8 mouse cellular contexts compared by ENCODE assay signal in the genomic region with DNA sequence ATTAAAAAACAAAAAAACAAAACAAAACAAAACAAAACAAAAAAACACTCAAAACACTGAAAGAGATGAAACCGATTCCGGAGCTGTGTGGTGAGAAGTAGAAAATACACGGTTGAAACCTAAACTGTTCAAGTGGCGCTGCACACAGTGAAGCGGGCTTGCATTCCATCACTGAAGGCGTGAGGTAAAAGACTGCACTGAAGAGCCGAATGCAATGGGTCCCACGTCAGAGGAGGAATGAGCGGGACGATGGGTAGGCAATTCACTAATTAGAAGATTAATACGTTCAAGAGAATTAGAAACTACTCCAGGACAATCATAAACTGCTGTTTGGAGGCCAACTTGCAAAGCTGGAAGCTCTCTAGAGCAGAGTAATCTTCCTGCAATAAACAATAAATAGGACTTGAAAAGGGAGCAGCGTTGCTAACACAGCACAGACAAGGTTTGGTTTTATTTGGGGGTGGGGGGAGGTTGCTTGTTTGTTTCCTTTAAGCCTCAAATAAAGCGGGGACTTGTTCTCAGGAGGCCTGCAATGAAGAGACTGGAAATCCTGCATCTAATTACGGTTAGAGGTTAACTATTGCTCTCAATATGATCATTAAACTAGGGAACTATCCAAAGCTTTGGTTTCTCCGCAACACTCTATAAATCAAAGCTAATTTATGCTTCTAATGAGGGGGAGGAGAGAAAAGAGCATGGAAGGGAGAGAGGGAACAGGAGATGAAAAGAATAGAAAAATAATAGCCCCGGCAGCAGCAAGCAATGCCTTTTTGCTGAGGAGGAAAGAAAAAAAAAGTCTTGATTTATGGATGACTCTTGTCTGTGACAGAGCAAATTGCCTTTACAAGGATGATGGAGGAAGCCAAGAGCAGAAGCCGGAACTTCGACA.
DNase-seq lines count a peak whose midpoint lies in the region; ATAC-seq and TF ChIP-seq lines count a peak whose summit lies in the region.

No protein-coding gene starts in this region.

- peak; percentile 45 for ATAC-seq in forebrain, embryonic 15.5 days (replicated peaks)
- ATAC-seq in limb, embryonic 14.5 days (ENCODE audit: low FRiP score, low read depth) = no peak

- TF ChIP-seq CTCF in brain, embryonic 14.5 days (IDR thresholded peaks at IDR 0.05; ENCODE audit: borderline replicate concordance, extremely low read depth, insufficient read depth, insufficient read length) = no peak

- DNase-seq in heart, embryonic 10.5 days (ENCODE audit: low spot score) = no peak
- no peak for DNase-seq in heart, postnatal 10 days
- peak; percentile 84 for DNase-seq in brain, embryonic 14.5 days (ENCODE audit: low read depth)
- no peak for DNase-seq in limb, embryonic 14.5 days (ENCODE audit: low spot score)
- no peak for DNase-seq in spleen, adult 18-20 months
- no peak for DNase-seq in urinary bladder, postnatal 14 days (ENCODE audit: low spot score)
- DNase-seq in frontal cortex, postnatal 25 days (ENCODE audit: low spot score in 2 of 2) = no peak

- WGBS in heart, embryonic 10.5 days = 64% methylated on average over 18 of the region's 18 CpGs
- 7% methylated on average over 18 of the region's 18 CpGs for WGBS in forebrain, embryonic 15.5 days
- 10% methylated on average over 18 of the region's 18 CpGs for WGBS in limb, embryonic 14.5 days

- H3K9me3 ChIP-seq in heart, embryonic 10.5 days = no peaks in the 10 kb centered on the region
- H3K9me3 ChIP-seq in forebrain, embryonic 15.5 days = no peaks in the 10 kb centered on the region
- no peaks in the 10 kb centered on the region for H3K9me3 ChIP-seq in limb, embryonic 14.5 days (ENCODE audit: control insufficient read depth, low read length)

- H3K4me3 ChIP-seq in heart, embryonic 10.5 days = no peak overlapping the region
- H3K4me3 ChIP-seq in forebrain, embryonic 15.5 days = peak overlapping the region; percentile 20
- H3K4me3 ChIP-seq in limb, embryonic 14.5 days (replicated peaks; ENCODE audit: low read length) = peak overlapping the region; percentile 13; the same call in 1 of the 2 replicates

- no peaks in the 10 kb centered on the region for H3K27me3 ChIP-seq in heart, embryonic 10.5 days (ENCODE audit: insufficient read depth, poor library complexity, severe bottlenecking)
- no peaks in the 10 kb centered on the region for H3K27me3 ChIP-seq in forebrain, embryonic 15.5 days
- H3K27me3 ChIP-seq in limb, embryonic 14.5 days (ENCODE audit: control insufficient read depth, insufficient read depth, low read length) = no peaks in the 10 kb centered on the region

- H3K27ac ChIP-seq in heart, embryonic 10.5 days = peak overlapping the region; percentile 60; the same call in 1 of the 2 replicates
- no peak overlapping the region for H3K27ac ChIP-seq in forebrain, embryonic 15.5 days (replicated peaks)
- no peak overlapping the region for H3K27ac ChIP-seq in limb, embryonic 14.5 days (replicated peaks; ENCODE audit: low read depth, low read length)

- H3K4me1 ChIP-seq in heart, embryonic 10.5 days = peaks cover 60% of the 10 kb centered on the region
- H3K4me1 ChIP-seq in forebrain, embryonic 15.5 days = peaks cover 42% of the 10 kb centered on the region
- peaks cover 30% of the 10 kb centered on the region for H3K4me1 ChIP-seq in limb, embryonic 14.5 days (ENCODE audit: control insufficient read depth, insufficient read depth, low read length)

- intact Hi-C loops in heart, postnatal 10 days (cut with DNase I) = no loop called here

- peaks cover 6% of the 10 kb centered on the region; the same call in 1 of the 2 replicates for H3K36me3 ChIP-seq in heart, embryonic 10.5 days
- H3K36me3 ChIP-seq in forebrain, embryonic 15.5 days = no peaks in the 10 kb centered on the region
- no peaks in the 10 kb centered on the region for H3K36me3 ChIP-seq in limb, embryonic 14.5 days (ENCODE audit: control insufficient read depth, insufficient read depth, low read length)

- peak overlapping the region; percentile 45 for H3K4me2 ChIP-seq in forebrain, embryonic 15.5 days (replicated peaks)
- peak overlapping the region; percentile 39 for H3K4me2 ChIP-seq in limb, embryonic 14.5 days (replicated peaks; ENCODE audit: low read depth, low read length, severe bottlenecking)

- no peak overlapping the region for H3K9ac ChIP-seq in forebrain, embryonic 15.5 days (replicated peaks)
- peak overlapping the region; percentile 36; the same call in 1 of the 2 replicates for H3K9ac ChIP-seq in limb, embryonic 14.5 days (ENCODE audit: low read depth, low read length, severe bottlenecking)

- no peak for TF ChIP-seq POLR2A in brain, embryonic 14.5 days (IDR thresholded peaks at IDR 0.05; ENCODE audit: borderline replicate concordance, extremely low read depth, insufficient read depth, insufficient read length, poor library complexity, severe bottlenecking)
- TF ChIP-seq POLR2A in limb, embryonic 14.5 days (IDR thresholded peaks at IDR 0.05; ENCODE audit: borderline replicate concordance, extremely low read depth, insufficient read depth, insufficient read length) = no peak
